Mouse (Mus musculus): ENCODE measurements around the gene Rph3al. TPM values are rescaled to one million over a fixed set of nuclear protein-coding genes. Genes with fewer than 3 reads are reported as not detected.
A peak's percentile ranks its signal among the peaks of the same experiment; 100 is the strongest.

The Rph3al gene
- polyA plus RNA-seq, 1 experiment from 2014 or later = 3.7 TPM

GRCm38 (mm10) chr11:75835587-75836239 is 102.5 kb downstream of the Rph3al start:
- no peak for ATAC-seq (ENCODE audit: insufficient number of reproducible peaks, insufficient read depth, low FRiP score, low TSS enrichment)
- no peaks in the 10 kb centered on the region for H3K36me3 ChIP-seq
- H3K27ac ChIP-seq = no peak overlapping the region
- WGBS = 82% methylated on average over 11 of the region's 11 CpGs
- H3K4me1 ChIP-seq = no peaks in the 10 kb centered on the region
- no peak overlapping the region for H3K4me3 ChIP-seq
- no peaks in the 10 kb centered on the region; the same call in none of the 2 replicates for H3K27me3 ChIP-seq
- no peak overlapping the region for H3K4me2 ChIP-seq (replicated peaks)
- no peak overlapping the region for H3K9ac ChIP-seq
- no peaks in the 10 kb centered on the region for H3K9me3 ChIP-seq

- no peak for ATAC-seq (ENCODE audit: insufficient number of reproducible peaks, insufficient read depth, low FRiP score, low TSS enrichment)
- H3K4me1 ChIP-seq = no peaks in the 10 kb centered on the region
- no peak overlapping the region for H3K9ac ChIP-seq
- H3K4me2 ChIP-seq (replicated peaks) = no peak overlapping the region
- no peaks in the 10 kb centered on the region; the same call in 1 of the 2 replicates for H3K27me3 ChIP-seq
- 0 out of 2 replicates have a peak, but pooled peaks cover 8% of the 10 kb centered on the region for H3K9me3 ChIP-seq
- H3K36me3 ChIP-seq = no peaks in the 10 kb centered on the region
- no peak overlapping the region for H3K27ac ChIP-seq
- no peak overlapping the region for H3K4me3 ChIP-seq
- 80% methylated on average over 6 of the region's 6 CpGs for WGBS
Measured at GRCm38 (mm10) chr11:75833081-75833480, 105.1 kb downstream of the Rph3al start.

- H3K36me3 ChIP-seq = no peaks in the 10 kb centered on the region
- no peak for ATAC-seq (ENCODE audit: insufficient number of reproducible peaks, insufficient read depth, low FRiP score, low TSS enrichment)
- 93% methylated on average over 3 of the region's 3 CpGs for WGBS
- no peaks in the 10 kb centered on the region for H3K27me3 ChIP-seq
- H3K4me2 ChIP-seq (replicated peaks) = no peak overlapping the region
- H3K4me3 ChIP-seq = no peak overlapping the region
- H3K9me3 ChIP-seq = 0 out of 2 replicates have a peak, but pooled peaks cover 8% of the 10 kb centered on the region
- no peak overlapping the region for H3K27ac ChIP-seq
- H3K4me1 ChIP-seq = no peaks in the 10 kb centered on the region
- H3K9ac ChIP-seq = no peak overlapping the region
Measured at GRCm38 (mm10) chr11:75830386-75830785, 107.8 kb downstream of the Rph3al start.

- Histone ChIP-seq H3K27ac (no peak overlapping the region), H3K27me3 (no peaks in the 10 kb centered on the region), H3K4me2 (replicated peaks) (no peak overlapping the region), H3K36me3 (no peaks in the 10 kb centered on the region), H3K4me3 (no peak overlapping the region), H3K9me3 (0 out of 2 replicates have a peak, but pooled peaks cover 8% of the 10 kb centered on the region), H3K4me1 (no peaks in the 10 kb centered on the region), H3K9ac (no peak overlapping the region)
- ATAC-seq (ENCODE audit: insufficient number of reproducible peaks, insufficient read depth, low FRiP score, low TSS enrichment) = no peak
- 76% methylated on average over 8 of the region's 8 CpGs for WGBS
Measured at GRCm38 (mm10) chr11:75827414-75827813, 110.8 kb downstream of the Rph3al start.

GRCm38 (mm10) chr11:75823506-75823905 is 114.7 kb downstream of the Rph3al start:
- no peak overlapping the region for H3K4me3 ChIP-seq
- H3K4me2 ChIP-seq (replicated peaks) = no peak overlapping the region
- no peaks in the 10 kb centered on the region for H3K9me3 ChIP-seq
- no peak overlapping the region for H3K9ac ChIP-seq
- no peak overlapping the region for H3K27ac ChIP-seq
- H3K27me3 ChIP-seq = no peaks in the 10 kb centered on the region
- H3K4me1 ChIP-seq = 0 out of 2 replicates have a peak, but pooled peaks cover 2% of the 10 kb centered on the region
- 58% methylated on average over 7 of the region's 7 CpGs for WGBS
- ATAC-seq (ENCODE audit: insufficient number of reproducible peaks, insufficient read depth, low FRiP score, low TSS enrichment) = no peak
- H3K36me3 ChIP-seq = no peaks in the 10 kb centered on the region

GRCm38 (mm10) chr11:75813085-75813484 is 125.1 kb downstream of the Rph3al start:
- Histone ChIP-seq H3K4me2 (replicated peaks) (no peak overlapping the region), H3K9ac (no peak overlapping the region), H3K27ac (no peak overlapping the region), H3K36me3 (no peaks in the 10 kb centered on the region), H3K4me3 (no peak overlapping the region), H3K9me3 (no peaks in the 10 kb centered on the region), H3K4me1 (peaks cover 16% of the 10 kb centered on the region), H3K27me3 (no peaks in the 10 kb centered on the region)
- 53% methylated on average over 10 of the region's 10 CpGs for WGBS
- no peak for ATAC-seq (ENCODE audit: insufficient number of reproducible peaks, insufficient read depth, low FRiP score, low TSS enrichment)

- Histone ChIP-seq H3K4me3 (no peak overlapping the region), H3K36me3 (no peaks in the 10 kb centered on the region), H3K27me3 (no peaks in the 10 kb centered on the region), H3K9me3 (no peaks in the 10 kb centered on the region), H3K4me2 (replicated peaks) (no peak overlapping the region), H3K4me1 (peaks cover 12% of the 10 kb centered on the region), H3K9ac (no peak overlapping the region), H3K27ac (peak overlapping the region; percentile 51)
- peak; percentile 43; the same call in 1 of the 2 replicates for ATAC-seq (ENCODE audit: insufficient number of reproducible peaks, insufficient read depth, low FRiP score, low TSS enrichment)
- WGBS = 47% methylated on average over 3 of the region's 3 CpGs
Measured at GRCm38 (mm10) chr11:75811900-75812299, 126.3 kb downstream of the Rph3al start.

GRCm38 (mm10) chr11:75810526-75810925 is 127.7 kb downstream of the Rph3al start:
- Histone ChIP-seq H3K4me1 (peaks cover 12% of the 10 kb centered on the region), H3K27me3 (no peaks in the 10 kb centered on the region), H3K4me3 (no peak overlapping the region), H3K27ac (no peak overlapping the region), H3K36me3 (no peaks in the 10 kb centered on the region), H3K9ac (no peak overlapping the region), H3K4me2 (replicated peaks) (no peak overlapping the region), H3K9me3 (no peaks in the 10 kb centered on the region)
- WGBS = 89% methylated on average over 3 of the region's 3 CpGs
- ATAC-seq (ENCODE audit: insufficient number of reproducible peaks, insufficient read depth, low FRiP score, low TSS enrichment) = no peak

- H3K4me3 ChIP-seq = no peak overlapping the region
- H3K4me2 ChIP-seq (replicated peaks) = no peak overlapping the region
- no peaks in the 10 kb centered on the region for H3K9me3 ChIP-seq
- H3K27me3 ChIP-seq = no peaks in the 10 kb centered on the region
- peaks cover 6% of the 10 kb centered on the region; the same call in 1 of the 2 replicates for H3K4me1 ChIP-seq
- H3K36me3 ChIP-seq = no peaks in the 10 kb centered on the region
- no peak overlapping the region for H3K27ac ChIP-seq
- no peak overlapping the region for H3K9ac ChIP-seq
- WGBS = 51% methylated on average over 5 of the region's 5 CpGs
- ATAC-seq (ENCODE audit: insufficient number of reproducible peaks, insufficient read depth, low FRiP score, low TSS enrichment) = no peak
Measured at GRCm38 (mm10) chr11:75807486-75807885, 130.7 kb downstream of the Rph3al start.

- ATAC-seq (ENCODE audit: insufficient number of reproducible peaks, insufficient read depth, low FRiP score, low TSS enrichment) = no peak
- 82% methylated on average over 7 of the region's 7 CpGs for WGBS
- no peaks in the 10 kb centered on the region for H3K36me3 ChIP-seq
Measured at GRCm38 (mm10) chr11:75801771-75802550, 136.3 kb downstream of the Rph3al start.

GRCm38 (mm10) chr11:75801369-75801768 is 136.9 kb downstream of the Rph3al start:
- H3K27me3 ChIP-seq = peaks cover 26% of the 10 kb centered on the region
- no peak; the same call in 1 of the 2 replicates for ATAC-seq (ENCODE audit: insufficient number of reproducible peaks, insufficient read depth, low FRiP score, low TSS enrichment)
- H3K9ac ChIP-seq = no peak overlapping the region
- WGBS = 88% methylated on average over 4 of the region's 4 CpGs
- no peak overlapping the region for H3K27ac ChIP-seq
- H3K4me1 ChIP-seq = no peaks in the 10 kb centered on the region
- H3K4me3 ChIP-seq = no peak overlapping the region
- H3K9me3 ChIP-seq = no peaks in the 10 kb centered on the region
- H3K36me3 ChIP-seq = no peaks in the 10 kb centered on the region
- H3K4me2 ChIP-seq (replicated peaks) = no peak overlapping the region

More at GRCm38 (mm10) chr11:75801771-75802550, 136.3 kb downstream of the Rph3al start:
- Histone ChIP-seq H3K9ac (no peak overlapping the region), H3K27ac (no peak overlapping the region), H3K4me3 (no peak overlapping the region), H3K27me3 (peaks cover 20% of the 10 kb centered on the region), H3K4me1 (no peaks in the 10 kb centered on the region), H3K9me3 (no peaks in the 10 kb centered on the region), H3K4me2 (replicated peaks) (no peak overlapping the region)

All from embryonic facial prominence, embryonic 12.5 days (tissue).